Mouse (Mus musculus): ENCODE data around the gene Lap3. TPM values are rescaled to one million over a fixed set of nuclear protein-coding genes. Genes with fewer than 3 reads are reported as not detected.

Gene Lap3
- polyA plus RNA-seq, 1 experiment from 2014 or later: 67.7 TPM

DNA sequence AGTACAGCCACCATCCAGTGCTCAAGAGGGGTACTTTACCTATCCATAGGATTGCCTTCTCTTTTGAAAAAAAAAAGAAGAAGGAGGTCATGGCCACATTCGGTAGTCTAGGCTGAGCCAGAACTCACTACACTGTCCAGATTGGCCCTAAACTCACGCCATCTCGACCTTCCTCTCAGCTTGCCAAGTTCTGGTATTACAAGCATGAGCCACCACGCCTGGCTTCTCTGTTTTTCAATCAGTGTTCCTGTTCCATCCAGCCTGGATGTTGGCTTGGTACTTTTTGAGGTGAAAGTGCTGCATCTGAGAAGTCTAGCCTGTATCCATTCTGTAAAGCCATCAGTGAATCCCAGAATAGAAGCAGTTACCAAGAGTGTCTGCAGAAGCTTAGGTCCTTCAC lies 3.3 kb downstream of the Lap3 start:
- WGBS: 91% methylated on average over 4 of the region's 4 CpGs
- H3K9me3 ChIP-seq (replicated peaks): no peaks in the 10 kb centered on the region
- H3K9ac ChIP-seq: no peak overlapping the region
- no peak overlapping the region for H3K4me3 ChIP-seq (replicated peaks)
- H3K36me3 ChIP-seq: peaks cover 46% of the 10 kb centered on the region
- peaks cover 13% of the 10 kb centered on the region for H3K4me1 ChIP-seq
- H3K27me3 ChIP-seq: no peaks in the 10 kb centered on the region
- no peak for ATAC-seq (ENCODE audit: insufficient number of reproducible peaks, low FRiP score, low TSS enrichment, low read depth)
- no peak overlapping the region for H3K4me2 ChIP-seq (replicated peaks)
- H3K27ac ChIP-seq (replicated peaks): no peak overlapping the region

DNA sequence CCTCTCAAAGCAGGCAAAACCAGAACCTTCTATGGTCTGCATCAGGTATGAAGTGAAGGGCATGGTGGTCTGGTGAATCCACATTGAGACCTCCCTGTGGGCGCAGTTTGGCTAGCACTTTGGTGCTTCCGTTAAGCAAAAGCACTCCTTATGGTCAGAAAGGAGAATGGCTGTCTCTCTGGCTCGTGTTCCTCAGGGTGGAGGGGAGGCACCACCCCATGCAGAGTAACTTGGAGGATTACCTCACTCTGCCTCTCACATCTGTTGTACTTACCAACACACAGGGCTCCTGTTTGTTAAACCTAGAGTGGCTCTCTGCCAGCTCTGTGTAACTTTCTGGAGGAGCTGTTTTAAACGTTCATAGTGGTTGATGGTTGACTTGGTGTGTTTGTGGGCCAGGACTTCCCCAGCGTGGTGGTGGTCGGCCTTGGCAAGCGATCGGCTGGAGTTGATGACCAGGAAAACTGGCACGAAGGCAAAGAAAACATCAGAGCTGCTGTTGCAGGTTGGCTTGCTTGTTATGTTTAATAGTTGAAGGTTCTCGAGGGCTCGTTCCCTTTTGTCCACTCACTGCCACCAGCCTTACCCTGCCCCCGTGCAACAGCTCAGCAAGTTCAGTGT lies 3.9 kb downstream of the Lap3 start:
- Histone ChIP-seq H3K9ac (no peak overlapping the region), H3K4me3 (replicated peaks) (no peak overlapping the region), H3K4me1 (peaks cover 13% of the 10 kb centered on the region), H3K4me2 (replicated peaks) (no peak overlapping the region), H3K36me3 (peaks cover 51% of the 10 kb centered on the region), H3K27ac (replicated peaks) (no peak overlapping the region), H3K9me3 (replicated peaks) (no peaks in the 10 kb centered on the region), H3K27me3 (no peaks in the 10 kb centered on the region)
- ATAC-seq (ENCODE audit: insufficient number of reproducible peaks, low FRiP score, low TSS enrichment, low read depth): no peak
- WGBS: 83% methylated on average over 12 of the region's 12 CpGs

DNA sequence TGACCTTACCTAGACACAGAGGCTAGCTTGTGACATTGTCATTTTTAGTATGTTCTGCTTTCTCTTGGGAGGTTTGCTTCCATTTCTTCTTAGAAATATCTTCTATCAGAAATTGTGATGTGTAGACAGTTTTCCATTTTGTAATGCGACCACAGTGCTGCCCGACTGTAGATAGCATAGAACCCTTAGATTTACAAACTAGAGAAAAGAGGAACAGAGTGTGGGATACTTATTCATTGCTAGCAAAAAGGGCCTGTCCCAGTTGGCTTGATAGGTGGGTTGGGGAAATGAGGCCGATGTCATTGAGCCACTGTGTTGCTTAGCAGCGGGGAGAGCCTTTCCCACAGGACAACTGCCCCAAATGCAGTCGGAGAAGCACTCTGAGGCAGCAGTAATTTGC lies 4.4 kb downstream of the Lap3 start:
- 86% methylated on average over 5 of the region's 5 CpGs for WGBS
- Histone ChIP-seq H3K9ac (no peak overlapping the region), H3K9me3 (replicated peaks) (no peaks in the 10 kb centered on the region), H3K36me3 (peaks cover 54% of the 10 kb centered on the region), H3K4me3 (replicated peaks) (no peak overlapping the region), H3K4me1 (peaks cover 13% of the 10 kb centered on the region), H3K4me2 (replicated peaks) (no peak overlapping the region), H3K27me3 (no peaks in the 10 kb centered on the region), H3K27ac (replicated peaks) (no peak overlapping the region)
- ATAC-seq (ENCODE audit: insufficient number of reproducible peaks, low FRiP score, low TSS enrichment, low read depth): no peak

DNA sequence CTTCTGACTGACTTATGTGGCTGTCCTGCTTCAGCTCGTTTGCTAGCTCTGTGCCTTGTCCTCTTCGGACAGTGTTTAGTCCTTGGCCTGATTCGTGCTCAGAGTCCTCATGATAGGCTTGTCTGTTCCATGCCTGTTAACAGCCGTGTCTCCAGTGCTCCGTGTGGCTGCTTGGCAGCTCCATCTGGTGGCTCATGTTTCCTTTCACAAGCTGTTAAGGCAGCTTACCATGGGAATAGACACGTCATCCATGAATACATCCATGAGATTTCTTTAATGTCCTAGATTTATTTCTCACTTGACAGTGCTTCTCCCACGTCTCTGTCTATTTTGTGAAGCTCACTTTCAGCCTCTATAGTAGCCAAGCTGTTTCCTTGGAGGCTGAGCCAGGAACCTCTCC lies 16.9 kb downstream of the Lap3 start:
- H3K4me3 ChIP-seq (replicated peaks): no peak overlapping the region
- no peak overlapping the region for H3K27ac ChIP-seq (replicated peaks)
- ATAC-seq (ENCODE audit: insufficient number of reproducible peaks, low FRiP score, low TSS enrichment, low read depth): no peak
- H3K9me3 ChIP-seq (replicated peaks): no peaks in the 10 kb centered on the region
- WGBS: 72% methylated on average over 7 of the region's 7 CpGs
- no peaks in the 10 kb centered on the region for H3K4me1 ChIP-seq
- H3K4me2 ChIP-seq (replicated peaks): no peak overlapping the region
- peaks cover 63% of the 10 kb centered on the region for H3K36me3 ChIP-seq
- no peak overlapping the region for H3K9ac ChIP-seq
- H3K27me3 ChIP-seq: no peaks in the 10 kb centered on the region

DNA sequence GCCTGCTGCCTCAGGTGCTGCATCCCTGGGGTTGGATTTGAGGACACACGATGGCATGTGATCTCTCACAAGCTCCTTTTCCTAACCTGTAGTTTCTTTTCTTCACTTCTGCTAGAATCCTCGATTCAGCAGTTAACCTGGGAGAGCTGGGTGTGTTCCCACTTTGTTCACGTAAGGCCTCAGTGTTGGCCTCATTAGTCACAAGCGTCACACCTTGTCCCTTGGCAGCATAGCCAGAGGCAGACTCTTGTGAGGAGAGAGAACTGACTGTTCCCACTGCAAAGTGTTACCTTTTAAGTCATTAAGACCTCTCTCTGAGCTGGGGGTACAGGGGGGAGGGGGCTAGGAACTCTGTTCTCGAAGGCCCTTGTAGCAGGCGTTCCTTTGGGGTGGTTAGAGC lies 19.7 kb downstream of the Lap3 start:
- Histone ChIP-seq H3K4me2 (replicated peaks) (no peak overlapping the region), H3K4me1 (no peaks in the 10 kb centered on the region), H3K36me3 (peaks cover 44% of the 10 kb centered on the region), H3K27ac (replicated peaks) (no peak overlapping the region), H3K4me3 (replicated peaks) (no peak overlapping the region), H3K9ac (no peak overlapping the region), H3K27me3 (no peaks in the 10 kb centered on the region), H3K9me3 (replicated peaks) (no peaks in the 10 kb centered on the region)
- ATAC-seq (ENCODE audit: insufficient number of reproducible peaks, low FRiP score, low TSS enrichment, low read depth): no peak
- 91% methylated on average over 6 of the region's 6 CpGs for WGBS

DNA sequence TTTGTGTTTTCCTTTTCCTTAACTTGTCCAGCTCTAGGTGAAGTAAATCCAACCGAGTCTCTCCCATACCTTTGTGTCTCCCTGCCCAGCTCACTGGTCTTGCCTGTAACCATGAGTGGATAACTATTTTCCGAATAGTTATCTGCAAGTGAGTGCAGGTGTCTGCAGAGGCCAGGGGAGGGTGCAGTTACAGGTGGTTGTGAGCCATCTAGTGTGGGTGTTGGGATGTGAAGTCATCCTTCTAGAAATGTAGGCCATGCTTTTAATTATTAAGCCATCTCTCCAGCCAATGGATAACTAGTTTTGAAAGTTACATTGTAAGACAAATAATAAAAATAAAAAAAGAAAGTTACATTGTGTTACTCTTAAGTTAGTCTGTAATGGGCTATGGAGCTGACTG lies 20.3 kb downstream of the Lap3 start:
- Histone ChIP-seq H3K27ac (replicated peaks) (no peak overlapping the region), H3K4me3 (replicated peaks) (no peak overlapping the region), H3K27me3 (no peaks in the 10 kb centered on the region), H3K9ac (no peak overlapping the region), H3K36me3 (peaks cover 43% of the 10 kb centered on the region), H3K9me3 (replicated peaks) (no peaks in the 10 kb centered on the region), H3K4me2 (replicated peaks) (no peak overlapping the region), H3K4me1 (no peaks in the 10 kb centered on the region)
- ATAC-seq (ENCODE audit: insufficient number of reproducible peaks, low FRiP score, low TSS enrichment, low read depth): no peak
- WGBS: 85% methylated on average over 2 of the region's 2 CpGs

DNA sequence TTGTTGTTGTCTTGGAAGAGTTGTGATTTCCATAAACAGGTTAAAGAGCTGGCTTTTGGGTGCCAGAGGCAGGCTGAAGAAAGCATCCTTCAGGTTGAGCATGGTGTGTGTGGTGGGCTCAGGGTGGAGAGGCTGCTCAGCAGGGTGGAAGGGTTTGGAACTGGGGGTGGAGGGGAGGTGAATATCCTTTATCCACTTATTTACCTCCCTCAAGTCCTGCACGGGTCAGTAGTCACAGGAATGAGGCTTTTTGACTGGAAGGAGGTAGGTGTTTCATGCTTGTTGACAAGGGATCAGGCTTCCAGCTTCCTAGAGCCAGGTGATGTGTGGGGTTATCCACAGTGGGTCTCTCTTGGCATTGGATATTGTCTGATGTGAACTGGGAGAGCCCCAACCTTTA lies 21.4 kb downstream of the Lap3 start:
- H3K4me3 ChIP-seq (replicated peaks): no peak overlapping the region
- H3K9ac ChIP-seq: no peak overlapping the region
- H3K27me3 ChIP-seq: no peaks in the 10 kb centered on the region
- H3K27ac ChIP-seq (replicated peaks): no peak overlapping the region
- ATAC-seq (ENCODE audit: insufficient number of reproducible peaks, low FRiP score, low TSS enrichment, low read depth): no peak
- 0 out of 2 replicates have a peak, but pooled peaks cover 1% of the 10 kb centered on the region for H3K4me1 ChIP-seq
- H3K4me2 ChIP-seq (replicated peaks): no peak overlapping the region
- H3K36me3 ChIP-seq: peaks cover 35% of the 10 kb centered on the region
- H3K9me3 ChIP-seq (replicated peaks): no peaks in the 10 kb centered on the region
- 87% methylated on average over 1 of the region's 1 CpGs for WGBS

DNA sequence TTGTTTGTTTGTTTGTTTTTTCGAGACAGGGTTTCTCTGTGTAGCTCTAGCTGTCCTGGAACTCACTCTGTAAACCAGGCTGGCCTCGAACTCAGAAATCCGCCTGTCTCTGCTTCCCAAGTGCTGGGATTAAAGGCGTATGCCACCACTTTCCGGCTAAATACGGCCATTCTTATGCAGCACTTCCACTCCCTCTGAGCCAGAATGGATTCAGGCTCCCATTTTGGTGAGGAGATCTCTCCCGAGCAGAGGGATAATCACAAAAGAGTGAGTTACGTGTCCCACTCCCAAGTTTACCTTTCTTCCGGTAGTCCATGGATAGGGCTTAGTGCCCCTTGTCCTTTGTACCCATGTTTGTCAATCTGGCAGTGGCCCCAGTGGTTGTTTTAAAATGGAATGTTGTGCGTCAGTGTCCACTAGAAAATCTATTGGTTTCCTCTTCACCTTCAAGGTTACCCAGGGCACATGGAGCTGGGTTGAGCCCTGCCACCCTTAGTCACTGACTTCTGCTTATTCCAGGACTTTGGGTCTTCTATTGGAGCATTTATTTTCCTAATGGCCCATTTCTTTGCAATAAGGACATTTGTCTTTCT lies 22.1 kb downstream of the Lap3 start:
- peaks cover 4% of the 10 kb centered on the region; the same call in 1 of the 2 replicates for H3K4me1 ChIP-seq
- peaks cover 29% of the 10 kb centered on the region for H3K36me3 ChIP-seq
- H3K4me2 ChIP-seq (replicated peaks): no peak overlapping the region
- H3K27ac ChIP-seq (replicated peaks): no peak overlapping the region
- H3K9ac ChIP-seq: no peak overlapping the region
- no peak overlapping the region for H3K4me3 ChIP-seq (replicated peaks)
- no peak for ATAC-seq (ENCODE audit: insufficient number of reproducible peaks, low FRiP score, low TSS enrichment, low read depth)
- 90% methylated on average over 10 of the region's 10 CpGs for WGBS
- H3K9me3 ChIP-seq (replicated peaks): no peaks in the 10 kb centered on the region
- no peaks in the 10 kb centered on the region for H3K27me3 ChIP-seq

DNA sequence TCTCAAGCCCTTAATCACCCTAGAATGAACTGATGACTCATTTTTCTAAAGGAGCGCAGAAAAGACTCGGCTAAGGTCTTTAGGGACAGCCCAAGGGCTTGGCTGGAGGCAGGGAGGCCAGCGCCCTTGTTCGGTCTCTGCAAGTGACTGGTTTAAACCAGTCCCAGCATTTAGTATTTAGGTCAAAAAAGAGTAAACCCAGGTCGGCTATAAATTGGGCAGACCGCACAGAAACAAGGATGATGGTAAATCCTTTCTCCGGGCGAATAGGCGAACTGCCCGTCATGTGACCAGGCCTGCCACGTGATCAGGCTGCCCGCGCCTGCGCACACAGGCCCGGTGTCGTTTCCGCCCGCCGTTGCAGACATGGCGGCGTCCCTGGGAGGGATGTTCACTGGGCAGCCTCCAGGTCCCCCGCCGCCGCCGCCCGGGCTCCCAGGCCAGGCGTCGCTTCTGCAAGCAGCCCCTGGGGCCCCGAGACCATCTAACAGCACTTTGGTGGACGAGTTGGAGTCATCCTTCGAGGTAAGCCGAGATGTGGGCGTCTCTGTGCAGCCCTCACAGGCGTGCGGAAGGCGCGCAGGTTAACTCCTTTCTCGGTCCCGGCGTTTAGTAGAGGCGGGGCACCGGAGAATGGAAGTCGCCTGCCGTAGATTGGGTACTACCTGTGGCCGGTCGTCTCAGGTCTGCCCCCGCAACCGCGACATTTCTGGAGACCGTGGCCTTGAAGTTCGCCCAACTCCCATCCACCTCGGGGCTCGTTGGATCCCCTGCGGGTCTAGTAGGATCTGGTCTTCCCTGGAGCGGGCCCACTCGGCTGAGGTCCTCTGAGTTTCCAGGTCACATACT lies 27.0 kb downstream of the Lap3 start, which contains the start of gene Med28:
TSS of gene Med28 (plus strand) at position 270 of the 849 bp plus-strand sequence.
- peak within 1 kb of the TSS; percentile 88 for H3K4me2 ChIP-seq (replicated peaks)
- ATAC-seq (ENCODE audit: insufficient number of reproducible peaks, low FRiP score, low TSS enrichment, low read depth): peak; percentile 90
- peaks cover 17% of the 10 kb centered on the region for H3K4me1 ChIP-seq
- H3K4me3 ChIP-seq (replicated peaks): peak within 1 kb of the TSS; percentile 97
- peaks cover 24% of the 10 kb centered on the region for H3K36me3 ChIP-seq
- H3K27ac ChIP-seq (replicated peaks): peak within 1 kb of the TSS; percentile 78
- no peaks in the 10 kb centered on the region for H3K27me3 ChIP-seq
- H3K9me3 ChIP-seq (replicated peaks): no peaks in the 10 kb centered on the region
- peak within 1 kb of the TSS; percentile 96 for H3K9ac ChIP-seq
- WGBS: 2% methylated on average over 56 of the region's 56 CpGs

DNA sequence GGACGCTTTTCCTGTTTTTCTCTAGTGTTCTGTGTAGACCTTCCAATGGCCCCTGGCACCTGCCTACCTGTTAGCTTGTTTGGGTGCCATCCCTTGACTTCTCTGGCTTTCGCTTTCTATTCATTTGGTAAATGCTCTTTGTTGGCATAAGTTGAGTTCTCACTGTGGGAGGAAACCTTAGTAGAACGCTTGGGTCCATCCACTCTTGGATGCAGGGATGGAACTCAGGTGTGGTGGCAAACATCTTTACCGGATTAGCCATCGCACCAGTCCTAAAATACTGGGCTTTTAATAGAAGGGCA lies 27.6 kb downstream of the Lap3 start:
- ATAC-seq (ENCODE audit: insufficient number of reproducible peaks, low FRiP score, low TSS enrichment, low read depth): no peak
- Histone ChIP-seq H3K4me2 (replicated peaks) (peak overlapping the region; percentile 88), H3K9me3 (replicated peaks) (no peaks in the 10 kb centered on the region), H3K27ac (replicated peaks) (no peak overlapping the region), H3K4me3 (replicated peaks) (peak overlapping the region; percentile 97), H3K36me3 (peaks cover 25% of the 10 kb centered on the region), H3K4me1 (peaks cover 17% of the 10 kb centered on the region), H3K9ac (peak overlapping the region; percentile 96), H3K27me3 (no peaks in the 10 kb centered on the region)
- 2% methylated on average over 5 of the region's 5 CpGs for WGBS

DNA sequence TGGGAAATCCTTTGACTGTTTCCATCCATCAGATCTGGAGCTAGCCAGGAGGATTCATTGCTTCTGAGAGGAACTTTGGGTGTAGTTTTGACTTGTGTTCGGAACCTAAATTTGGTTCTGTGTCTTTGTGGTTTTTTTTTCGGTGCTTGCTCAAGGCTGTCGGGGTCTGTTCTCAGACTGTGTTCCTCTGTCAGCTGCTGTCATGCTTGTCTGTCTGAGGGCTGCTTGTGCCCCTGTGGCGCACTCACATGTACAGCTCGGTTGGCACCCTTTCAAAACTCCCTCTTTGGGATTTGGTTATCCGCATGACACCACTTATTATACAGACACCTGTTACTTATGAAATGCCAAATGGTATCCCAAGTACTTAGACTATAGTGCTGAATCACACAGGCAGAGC lies 28.4 kb downstream of the Lap3 start:
- Histone ChIP-seq H3K4me3 (replicated peaks) (no peak overlapping the region), H3K9me3 (replicated peaks) (no peaks in the 10 kb centered on the region), H3K27ac (replicated peaks) (no peak overlapping the region), H3K4me1 (peaks cover 17% of the 10 kb centered on the region), H3K4me2 (replicated peaks) (peak overlapping the region; percentile 88; the same call in 1 of the 2 replicates), H3K36me3 (peaks cover 32% of the 10 kb centered on the region), H3K9ac (no peak overlapping the region), H3K27me3 (no peaks in the 10 kb centered on the region)
- no peak for ATAC-seq (ENCODE audit: insufficient number of reproducible peaks, low FRiP score, low TSS enrichment, low read depth)
- WGBS: 76% methylated on average over 6 of the region's 6 CpGs
